Mouse (Mus musculus): ENCODE measurements around the gene Flvcr2.

The Flvcr2 gene

GRCm38 (mm10) chr12:85800031-85800430, 53.7 kb downstream of the Flvcr2 start:
- DNase-seq, result no peak

DNA sequence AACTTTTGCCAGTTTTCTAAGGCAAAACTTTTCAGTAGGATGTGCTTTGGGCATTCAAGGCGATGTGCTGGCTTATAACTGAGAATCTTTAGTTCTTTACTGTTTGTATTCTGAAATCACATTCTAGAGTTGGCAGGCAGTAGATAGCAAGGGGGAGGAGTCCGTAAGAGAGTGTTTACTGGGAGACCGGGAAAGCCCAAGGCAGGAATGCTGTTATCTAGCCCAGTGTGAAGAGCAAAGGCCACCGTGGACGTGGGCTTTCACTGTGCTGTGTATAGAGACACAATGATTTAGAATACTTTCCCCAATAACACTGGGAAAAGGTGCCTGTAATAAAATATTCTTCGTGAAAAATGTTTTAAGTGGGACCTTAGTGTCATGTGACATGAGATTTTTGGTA, 63.4 kb downstream of the Flvcr2 start:
- DNase-seq, result no peak

- DNase-seq, result no peak
Observed at GRCm38 (mm10) chr12:85810959-85811358, 64.6 kb downstream of the Flvcr2 start.

GRCm38 (mm10) chr12:85811676-85812075, 65.3 kb downstream of the Flvcr2 start:
- DNase-seq, result no peak

DNA sequence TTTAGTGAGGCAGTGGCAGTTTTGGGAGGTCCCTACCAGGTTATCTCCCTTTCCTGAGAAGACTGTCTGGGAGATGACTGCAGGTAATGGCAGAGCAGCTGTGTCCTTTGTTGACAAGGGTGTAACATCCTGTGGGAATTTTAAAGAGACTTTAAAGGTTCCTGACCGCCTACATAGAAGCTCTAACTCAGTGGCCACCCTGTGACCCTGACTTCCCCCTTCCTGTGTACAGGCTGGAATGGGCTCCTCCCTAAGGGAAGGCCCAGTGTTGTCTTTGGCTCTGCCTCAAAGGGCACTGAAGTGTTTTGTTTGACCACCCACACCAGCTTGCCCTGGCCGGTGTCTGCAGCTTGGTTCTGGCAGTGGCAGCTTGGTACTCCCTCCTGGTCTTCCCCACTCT, 67.3 kb downstream of the Flvcr2 start:
- DNase-seq, result no peak

GRCm38 (mm10) chr12:85822051-85822450, 75.7 kb downstream of the Flvcr2 start:
- DNase-seq, result no peak

GRCm38 (mm10) chr12:85824438-85825264, 78.3 kb downstream of the Flvcr2 start, which contains the start of the genes Erg28 and Ttll5:
Erg28 (minus strand) TSS chr12:85824550.
Ttll5 (plus strand) TSS chr12:85824659.
- peak; percentile 97 for DNase-seq

DNA sequence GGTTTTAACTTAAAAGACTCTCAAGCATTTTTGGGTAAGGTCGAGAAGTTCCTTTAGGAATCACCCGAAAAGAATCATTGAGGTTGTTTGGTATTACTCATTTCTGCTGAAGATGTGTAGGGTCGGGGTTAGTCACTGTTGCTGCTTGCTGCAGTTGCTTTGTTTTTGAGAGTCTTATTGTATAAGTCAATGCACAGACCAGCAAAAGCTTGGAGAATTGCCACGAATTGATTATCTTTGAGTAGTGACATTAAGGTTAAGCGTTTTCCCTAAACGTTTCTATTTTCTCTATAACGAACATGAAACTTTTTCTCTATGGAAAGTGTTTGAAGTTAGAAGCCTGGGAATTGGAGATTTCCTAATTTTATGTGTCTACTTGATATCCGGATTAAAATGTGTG, 79.0 kb downstream of the Flvcr2 start:
- DNase-seq, result no peak

- DNase-seq, result no peak
Observed at GRCm38 (mm10) chr12:85825822-85826221, 79.5 kb downstream of the Flvcr2 start.

DNA sequence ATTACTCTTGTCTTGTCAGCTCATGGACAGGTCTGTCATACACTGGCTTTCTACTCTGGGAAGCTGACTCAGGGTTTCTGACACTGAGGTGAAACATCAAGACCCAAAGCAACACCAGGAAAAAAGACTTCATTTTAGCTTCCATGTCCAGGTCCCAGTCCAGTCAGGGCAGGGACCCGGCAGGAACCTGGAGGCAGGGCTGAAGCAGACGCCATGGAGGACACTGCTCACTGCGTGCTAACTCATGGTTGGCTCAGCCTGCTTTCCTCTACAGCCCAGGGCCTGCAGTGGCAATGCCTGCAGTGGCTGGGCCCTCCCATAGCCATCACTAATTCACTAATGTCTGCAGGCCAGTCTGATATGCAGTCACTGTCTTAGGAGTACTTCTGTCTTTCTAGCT, 82.5 kb downstream of the Flvcr2 start:
- no peak for DNase-seq

- no peak for DNase-seq
Observed at GRCm38 (mm10) chr12:85829866-85830265, 83.5 kb downstream of the Flvcr2 start.

GRCm38 (mm10) chr12:85830691-85831090, 84.4 kb downstream of the Flvcr2 start:
- no peak for DNase-seq

GRCm38 (mm10) chr12:85834543-85834942, 88.2 kb downstream of the Flvcr2 start:
- no peak for DNase-seq

- DNase-seq, result no peak
Observed at GRCm38 (mm10) chr12:85837765-85838164, 91.4 kb downstream of the Flvcr2 start.

DNA sequence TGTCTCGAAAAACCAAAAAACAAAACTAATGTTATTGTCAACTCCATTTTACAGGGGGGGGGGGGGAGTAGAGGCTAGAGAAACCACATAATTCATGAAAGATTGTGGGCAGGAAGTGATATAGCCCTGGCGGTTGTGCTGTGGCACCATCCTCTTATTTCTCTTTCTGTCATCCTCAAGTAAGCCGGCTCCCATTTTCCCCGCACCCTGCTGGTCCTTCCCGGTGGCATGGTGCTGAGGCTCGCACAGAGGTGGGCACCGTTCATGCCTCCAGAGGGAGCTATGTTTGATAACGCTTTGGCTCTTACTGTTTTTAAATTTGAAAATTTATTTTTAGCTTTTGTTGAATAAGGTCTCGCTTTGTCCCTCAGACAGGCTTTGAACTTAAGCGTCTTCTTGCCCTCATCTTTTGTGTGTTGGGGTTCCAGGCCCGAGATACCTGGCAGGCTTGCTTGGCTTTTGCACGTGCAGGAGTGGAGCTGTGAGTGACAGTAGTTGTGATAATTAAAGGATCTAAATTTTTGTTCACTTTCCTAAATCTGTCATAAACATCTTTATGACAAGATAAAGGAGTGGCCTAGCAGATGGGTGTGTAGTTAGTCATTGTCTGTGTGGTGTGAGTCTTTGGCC, 93.1 kb downstream of the Flvcr2 start:
- DNase-seq, result no peak

DNA sequence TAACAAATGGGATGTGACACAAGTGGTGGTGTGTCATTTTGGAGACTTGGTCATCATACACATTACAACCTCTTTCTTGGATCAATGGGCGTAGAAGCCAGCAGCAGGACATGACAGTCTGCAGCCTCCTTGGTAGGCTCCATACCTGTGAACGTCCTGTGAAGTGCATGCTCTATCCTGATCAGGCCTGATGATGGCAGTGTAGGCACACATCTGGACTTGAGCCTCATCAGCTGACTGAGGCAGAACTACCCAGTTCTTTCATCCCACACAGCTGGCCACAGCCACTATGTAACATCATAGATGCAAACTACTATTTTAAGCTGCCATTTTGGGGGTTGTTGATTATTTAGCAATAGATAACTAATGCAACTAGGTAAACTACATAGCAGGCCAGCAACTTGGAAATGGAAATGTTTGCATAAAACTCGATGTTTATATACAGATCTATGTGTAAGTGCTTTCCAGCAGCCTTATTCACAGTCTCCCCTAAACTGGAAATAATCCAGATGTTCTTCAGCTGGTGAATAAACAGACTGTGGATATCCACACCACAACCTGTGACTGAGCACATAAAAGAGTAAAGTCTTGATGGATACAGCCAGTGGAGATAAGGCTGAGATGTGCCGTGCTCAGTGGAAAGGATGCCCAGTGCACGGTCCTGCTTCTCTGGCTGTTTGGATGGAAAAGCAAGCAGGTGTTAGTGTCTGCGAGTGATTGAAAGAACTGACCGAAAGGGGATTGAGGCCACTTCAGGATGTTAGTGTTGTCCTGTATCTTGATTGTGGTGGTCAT, 102.0 kb downstream of the Flvcr2 start:
- no peak for DNase-seq

DNA sequence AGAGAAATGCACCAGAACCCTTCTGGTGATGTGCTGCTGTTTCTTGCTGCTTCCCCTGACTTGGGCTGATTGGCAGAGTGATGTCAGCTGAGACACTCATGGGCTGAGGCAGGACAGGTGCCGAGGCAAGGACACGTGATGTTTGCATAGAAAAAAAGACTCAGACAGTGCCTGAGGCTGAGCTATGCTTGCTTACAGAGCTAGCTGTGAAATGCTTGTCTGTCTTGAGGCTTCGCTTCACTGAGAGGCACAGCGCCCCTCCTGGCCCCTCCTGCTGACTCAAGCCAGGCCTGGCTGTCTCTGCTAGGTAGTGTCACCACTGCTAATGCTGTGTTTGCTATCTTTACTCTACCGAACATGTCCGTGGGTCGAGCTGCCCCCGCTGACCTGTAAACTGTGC, 104.3 kb downstream of the Flvcr2 start:
- no peak for DNase-seq

- no peak for DNase-seq
Observed at GRCm38 (mm10) chr12:85853836-85854235, 107.5 kb downstream of the Flvcr2 start.

GRCm38 (mm10) chr12:85854271-85854670, 107.9 kb downstream of the Flvcr2 start:
- DNase-seq, result no peak

- no peak for DNase-seq
Observed at GRCm38 (mm10) chr12:85857300-85857699, 111.0 kb downstream of the Flvcr2 start.

DNA sequence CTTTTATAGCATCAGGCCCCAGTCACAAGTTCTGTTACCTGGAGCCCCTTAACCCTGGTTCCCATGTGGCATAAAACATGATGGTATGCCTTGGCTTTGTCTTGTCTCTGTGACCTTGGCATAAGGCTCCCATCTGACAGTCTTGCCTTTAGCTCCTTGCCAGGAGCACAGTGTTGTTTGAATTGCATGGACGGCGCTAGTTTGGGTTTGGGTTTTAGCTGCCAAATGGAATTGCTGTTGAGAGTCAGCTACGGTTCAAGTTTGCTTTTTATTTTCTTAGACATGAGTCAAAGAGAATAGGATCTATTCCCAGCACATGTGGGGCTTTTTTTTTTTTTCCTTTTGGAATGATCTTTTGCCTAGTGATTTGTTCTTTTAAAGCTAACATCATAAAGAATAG, 112.8 kb downstream of the Flvcr2 start:
- DNase-seq, result no peak

GRCm38 (mm10) chr12:85859511-85860189, 113.3 kb downstream of the Flvcr2 start:
- no peak for DNase-seq

DNA sequence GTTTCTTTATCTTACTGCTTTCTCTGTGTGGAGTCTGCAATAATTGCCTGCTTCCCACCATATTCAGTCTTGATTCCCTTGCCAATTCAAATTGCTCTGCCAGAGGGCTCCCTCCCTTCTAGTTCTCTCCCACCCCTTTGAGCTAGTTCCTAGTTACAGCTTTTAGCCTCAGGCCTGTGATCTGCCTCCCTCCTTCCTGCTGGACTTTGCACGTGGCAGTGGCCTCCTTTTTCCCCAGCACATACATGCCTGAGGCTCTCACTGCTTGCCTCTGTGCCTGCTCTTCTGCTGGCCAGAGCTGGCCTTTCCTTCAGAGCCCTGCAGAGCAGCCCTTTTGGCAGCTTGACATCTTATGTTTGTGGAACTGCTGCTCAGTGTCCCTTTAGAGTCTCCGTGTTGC, 116.2 kb downstream of the Flvcr2 start:
- no peak for DNase-seq

All from right cerebral cortex, postnatal 25 days (tissue).